Mouse (Mus musculus) kidney, adult 8-10 months (tissue): ENCODE results near the gene Rcan2.

ENCODE experiments used
- DNase-seq, 2 experiments: peaks; one replicate each; pipeline ENCODE4 v3.0.0; 2022

The Rcan2 gene

GRCm38 (mm10) chr17:43929856-43930255, 128.7 kb downstream of the Rcan2 start:
- no peak for DNase-seq

DNA sequence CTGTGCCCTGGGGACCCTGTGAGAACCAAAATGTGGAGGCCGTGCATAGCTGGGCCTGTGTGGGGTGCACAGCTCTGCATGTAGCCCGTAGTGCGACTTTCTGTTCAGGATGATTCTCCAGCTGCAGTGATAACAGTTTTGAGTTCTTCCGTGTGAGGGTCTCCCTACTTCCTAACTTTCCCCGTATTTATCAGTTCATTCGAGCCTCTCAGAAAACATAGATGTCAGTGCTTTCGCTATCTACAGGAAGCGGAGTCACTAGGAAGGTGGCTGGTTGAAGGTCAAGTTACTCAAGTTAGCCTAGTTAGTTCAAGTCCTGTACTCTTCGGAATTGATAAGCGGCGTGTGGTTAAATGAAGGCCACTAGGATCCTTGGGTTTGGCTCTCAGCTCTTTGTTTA, 130.6 kb downstream of the Rcan2 start:
- DNase-seq = no peak

DNA sequence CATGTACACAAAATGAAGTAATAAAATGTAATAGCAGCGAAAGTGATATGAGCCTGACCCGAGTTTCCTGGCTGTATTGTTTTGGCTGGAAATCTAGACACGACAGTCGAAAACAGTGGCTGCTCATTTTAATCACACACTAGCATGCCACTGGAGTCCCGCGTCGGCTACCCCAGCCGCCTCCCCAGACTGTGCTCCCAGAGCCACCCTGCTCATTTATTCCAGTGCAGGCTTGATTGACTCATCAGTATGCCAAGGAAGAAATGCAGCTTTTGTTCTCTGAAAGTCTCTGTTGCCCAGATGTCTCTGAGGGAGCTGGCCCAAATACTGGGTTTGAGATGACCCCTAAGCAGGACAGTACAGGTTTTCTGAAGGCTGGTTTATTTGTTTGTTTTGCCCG, 132.9 kb downstream of the Rcan2 start:
- DNase-seq = no peak

- no peak for DNase-seq
Measured at GRCm38 (mm10) chr17:43952219-43952618, 151.1 kb downstream of the Rcan2 start.

DNA sequence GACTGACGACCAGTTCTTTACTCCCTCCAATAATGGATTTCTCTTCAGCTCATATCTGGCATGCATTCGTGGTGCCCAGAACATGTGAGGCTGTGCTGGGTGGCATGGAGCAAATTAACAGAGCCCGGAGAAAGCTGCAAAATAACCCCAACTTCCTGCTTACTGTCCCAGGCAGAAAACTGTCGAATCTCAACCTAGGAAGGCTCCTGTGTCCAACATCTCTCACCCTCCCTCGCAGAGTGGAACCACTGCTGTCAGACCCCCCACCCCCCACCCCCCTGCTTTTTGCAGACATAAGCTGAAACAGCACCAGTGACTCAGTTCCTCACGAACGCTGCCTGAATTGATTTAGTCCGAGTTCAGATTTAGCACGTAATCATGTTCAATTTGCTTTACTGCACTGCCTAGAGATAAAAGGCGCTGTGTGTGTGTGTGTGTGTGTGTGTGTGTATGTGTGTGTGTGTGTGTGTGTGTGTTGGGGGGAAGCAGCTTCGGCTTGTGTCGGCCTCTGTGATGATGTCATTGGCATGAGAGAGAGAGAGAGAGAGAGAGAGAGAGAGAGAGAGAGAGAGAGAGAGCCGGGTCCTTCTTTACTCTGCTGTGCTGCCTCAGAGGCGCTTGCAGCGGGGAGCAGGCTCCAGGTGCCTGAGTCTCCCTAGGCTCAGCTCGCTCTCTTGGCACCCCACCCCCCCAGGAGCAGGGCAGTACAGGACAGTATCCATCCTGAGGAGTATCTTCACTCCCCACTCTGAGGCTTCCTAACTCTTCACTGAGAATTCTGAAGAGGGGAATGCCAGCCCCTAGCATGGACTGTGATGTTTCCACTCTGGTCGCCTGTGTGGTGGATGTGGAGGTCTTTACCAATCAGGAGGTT, 151.7 kb downstream of the Rcan2 start:
- no peak for DNase-seq

- DNase-seq = no peak
Measured at GRCm38 (mm10) chr17:43953535-43953918, 152.4 kb downstream of the Rcan2 start.

- no peak for DNase-seq
Measured at GRCm38 (mm10) chr17:43959797-43960196, 158.6 kb downstream of the Rcan2 start.

- no peak for DNase-seq
Measured at GRCm38 (mm10) chr17:43969943-43970342, 168.8 kb downstream of the Rcan2 start.

DNA sequence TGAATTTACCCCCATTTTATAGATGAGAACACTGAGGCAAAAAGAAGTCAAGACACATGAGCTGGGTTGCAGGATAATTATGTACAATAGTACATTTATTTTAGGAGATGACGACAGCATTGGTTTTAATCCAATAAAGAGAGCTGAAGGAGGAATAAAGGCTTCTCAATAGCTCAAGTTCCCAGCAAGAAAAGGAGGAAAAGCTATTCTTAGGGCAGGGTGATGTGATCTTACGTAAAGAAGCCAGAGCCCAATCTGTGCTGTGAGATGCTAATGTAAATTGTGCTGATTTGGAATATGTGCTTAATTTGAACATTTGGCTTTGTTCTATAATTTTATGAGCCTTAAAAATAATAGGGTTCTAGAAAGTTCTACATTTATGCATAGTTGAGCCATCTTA, 176.4 kb downstream of the Rcan2 start:
- DNase-seq = no peak

DNA sequence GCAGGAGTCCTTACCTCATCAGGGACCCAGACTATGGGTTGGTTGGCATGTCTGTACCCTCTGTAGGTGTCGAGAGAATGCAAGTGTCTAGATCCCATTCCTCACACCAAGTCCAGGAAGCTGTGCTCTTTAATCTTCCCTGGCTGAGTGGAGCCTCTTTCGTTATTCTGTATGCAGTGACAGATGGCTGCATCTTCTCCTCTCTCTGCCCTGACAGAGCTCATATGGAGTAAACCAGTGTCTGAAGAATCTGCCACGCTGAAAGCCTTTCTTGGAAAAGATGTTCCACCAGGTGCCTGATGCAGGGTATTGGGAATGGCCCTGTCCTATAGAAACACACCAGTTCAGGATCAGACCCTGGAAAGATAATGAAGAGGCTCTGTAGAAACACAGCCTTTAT, 178.8 kb downstream of the Rcan2 start:
- DNase-seq = no peak

GRCm38 (mm10) chr17:43982505-43982904, 181.4 kb downstream of the Rcan2 start:
- DNase-seq = no peak

DNA sequence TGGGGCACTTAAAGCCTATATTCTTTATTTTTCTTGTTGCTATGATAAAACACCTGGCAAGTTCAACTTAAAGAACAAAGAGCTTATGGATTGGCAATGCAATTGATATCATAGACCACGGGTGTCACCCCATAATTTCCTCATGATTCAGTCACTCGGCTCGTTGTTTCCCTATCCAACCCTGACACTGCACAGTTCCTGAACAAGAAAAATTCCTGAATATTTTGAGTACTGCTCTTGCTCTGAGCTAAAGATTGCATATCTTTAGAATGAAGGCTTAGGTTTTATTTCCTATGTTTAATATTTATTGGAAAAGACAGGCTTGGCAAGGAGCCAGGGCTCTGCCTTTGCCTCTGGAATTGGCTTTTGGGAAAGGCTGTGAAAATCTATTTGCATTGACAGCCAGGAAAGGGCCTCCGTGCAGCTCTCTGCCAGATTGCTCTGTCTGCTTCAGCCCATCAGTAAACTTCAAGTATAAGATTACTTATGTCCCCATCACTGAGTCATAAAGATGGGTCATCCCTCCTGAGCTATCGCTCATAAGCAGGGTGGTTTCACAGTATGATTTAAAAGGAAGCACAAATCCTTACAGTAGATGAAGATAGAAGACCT, 188.3 kb downstream of the Rcan2 start:
- no peak for DNase-seq

DNA sequence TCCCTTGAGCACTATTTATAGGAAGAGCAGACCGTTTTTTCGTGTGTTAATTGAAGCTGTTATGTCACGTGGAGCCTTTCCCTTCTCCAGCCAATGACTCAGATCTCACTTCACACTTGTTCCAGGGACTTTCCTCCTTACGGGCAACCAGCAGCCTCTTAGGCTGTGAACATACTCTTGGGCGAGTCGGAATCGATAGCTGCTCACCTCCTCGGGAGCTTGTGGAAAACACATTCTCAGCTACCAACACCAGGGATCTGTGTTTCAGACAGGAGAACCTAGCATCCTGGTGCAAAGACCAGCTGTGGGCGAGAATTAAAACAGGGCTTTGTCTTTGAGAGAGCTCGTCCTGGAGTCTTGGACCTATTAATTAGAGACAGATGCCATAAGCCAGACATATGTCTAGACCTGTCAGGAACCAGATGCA, 189.8 kb downstream of the Rcan2 start:
- DNase-seq = no peak

DNA sequence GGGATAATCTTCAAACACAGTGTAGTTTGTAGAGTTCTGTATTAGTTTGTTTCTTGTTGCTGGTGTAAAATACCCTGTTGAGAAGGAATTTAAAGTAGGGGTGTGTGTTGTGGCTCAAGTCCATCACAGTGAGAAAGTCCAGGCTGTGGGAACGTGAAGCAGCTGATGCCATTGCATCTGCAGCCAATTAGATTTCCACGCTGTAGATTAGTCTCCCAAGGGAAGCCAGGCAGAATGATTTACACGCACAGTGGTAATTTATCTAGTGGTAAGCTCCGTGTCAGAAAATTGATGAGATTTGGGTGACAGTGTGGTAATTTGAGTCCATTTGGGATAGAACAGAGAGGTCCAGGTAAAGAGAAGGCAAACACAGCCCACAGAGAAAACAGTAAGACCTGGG, 192.9 kb downstream of the Rcan2 start:
- DNase-seq = no peak

DNA sequence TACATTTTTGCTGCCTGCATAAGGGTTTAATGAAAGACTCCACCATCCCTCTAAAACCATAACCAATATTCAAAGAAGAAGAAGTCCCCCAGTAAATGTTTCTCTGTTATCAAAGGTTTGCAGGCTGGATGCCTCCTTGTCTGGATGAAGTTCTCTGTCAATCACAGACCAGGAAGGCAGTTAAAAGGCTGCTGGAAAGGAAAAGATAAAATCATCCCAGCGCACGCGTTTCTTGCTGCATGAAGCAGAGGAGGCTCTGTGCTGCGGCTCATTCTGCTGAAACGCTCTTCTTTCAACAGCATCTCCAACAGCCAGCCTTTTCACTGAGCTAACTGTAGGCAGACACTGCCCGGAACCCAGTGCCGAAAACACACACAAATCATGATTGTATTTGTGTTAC, 196.4 kb downstream of the Rcan2 start:
- no peak for DNase-seq

GRCm38 (mm10) chr17:43998095-43998494, 196.9 kb downstream of the Rcan2 start:
- DNase-seq = no peak

GRCm38 (mm10) chr17:44004401-44004800, 203.2 kb downstream of the Rcan2 start:
- DNase-seq = no peak

- DNase-seq = no peak
Measured at GRCm38 (mm10) chr17:44007411-44007810, 206.3 kb downstream of the Rcan2 start.

- DNase-seq = no peak
Measured at GRCm38 (mm10) chr17:44011917-44012316, 210.8 kb downstream of the Rcan2 start.

GRCm38 (mm10) chr17:44013756-44014510, 212.8 kb downstream of the Rcan2 start:
- no peak for DNase-seq

DNA sequence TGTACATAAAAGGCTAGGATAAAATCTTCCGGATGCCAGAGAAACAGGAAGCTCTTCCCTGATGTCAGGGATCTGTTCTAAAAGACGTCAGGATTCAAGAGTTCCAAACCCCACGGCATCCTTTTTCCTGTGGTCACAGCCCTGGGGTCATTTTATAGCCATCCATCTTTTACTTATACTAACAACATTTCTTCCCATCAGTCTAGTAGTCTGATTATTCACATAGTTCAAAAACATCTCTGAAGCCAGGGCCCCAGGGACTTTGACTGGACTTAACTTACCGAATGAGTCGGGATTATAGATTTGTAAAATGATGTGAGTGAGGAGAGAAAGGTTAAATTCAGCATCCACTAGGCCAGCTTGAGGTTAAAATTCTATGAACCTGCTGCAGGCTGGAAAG, 215.2 kb downstream of the Rcan2 start:
- no peak for DNase-seq

DNA sequence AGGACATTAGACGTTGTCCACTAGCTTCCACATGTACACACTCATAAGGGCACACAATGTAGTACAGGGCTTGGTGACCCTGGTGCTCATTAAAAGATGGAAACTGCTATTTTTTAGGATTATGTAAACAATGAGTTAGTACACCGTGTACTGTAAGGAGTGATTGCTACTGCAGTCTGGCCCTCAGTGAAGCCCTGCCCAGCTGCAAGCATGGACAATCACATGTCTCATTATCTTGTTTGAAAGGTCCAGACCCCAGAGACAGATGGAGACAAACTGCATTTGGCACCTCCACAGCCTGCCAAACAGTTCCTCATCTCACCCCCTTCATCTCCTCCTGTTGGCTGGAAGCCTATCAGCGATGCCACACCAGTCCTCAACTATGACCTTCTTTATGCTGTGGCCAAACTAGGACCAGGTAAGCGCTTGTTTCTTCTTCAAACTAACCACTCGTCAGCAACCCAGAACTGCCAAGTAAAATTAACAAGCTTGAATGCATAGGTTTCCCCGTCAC, 219.6 kb downstream of the Rcan2 start:
- DNase-seq = no peak

- no peak for DNase-seq
Measured at GRCm38 (mm10) chr17:44023842-44024241, 222.7 kb downstream of the Rcan2 start.

- DNase-seq = no peak
Measured at GRCm38 (mm10) chr17:44025011-44025410, 223.9 kb downstream of the Rcan2 start.
